Mouse (Mus musculus): ENCODE data around the gene Snrk.

- TF ChIP-seq CTCF (IDR thresholded peaks at IDR 0.05; ENCODE audit: borderline replicate concordance, insufficient read depth, low read depth, low read length) = no peak
- no peak for TF ChIP-seq POLR2A (IDR thresholded peaks at IDR 0.05; ENCODE audit: borderline replicate concordance, insufficient read depth, low read length)
These were observed 81.6 kb downstream of the Snrk start for GRCm38 (mm10) chr9:122198621-122199020.

Measured in cerebellum, adult 2 months (tissue).